Comparison of ENCODE assay signal across 27 mouse cellular contexts in genomic region chr11:110411596-110411995, GRCm38 (mm10). TPM values are rescaled to one million over a fixed set of nuclear protein-coding genes. Genes with fewer than 3 reads are reported as not detected.
"Had no signal": no experiment of that assay in that cellular context is flagged by ENCODE, and none has a peak within 500 bp of the region (broad histone marks: within the 10 kb centered on the region; RNA-seq: fewer than 3 reads in every experiment).

No protein-coding gene starts in this region.

- H3K4me2 ChIP-seq: embryonic facial prominence, embryonic 12.5 days; embryonic facial prominence, embryonic 13.5 days; embryonic facial prominence, embryonic 15.5 days; forebrain, embryonic 12.5 days; forebrain, embryonic 13.5 days; forebrain, embryonic 15.5 days had no signal

- H3K36me3 ChIP-seq: embryonic facial prominence, embryonic 15.5 days; forebrain, embryonic 12.5 days; forebrain, embryonic 15.5 days had no signal

- H3K4me1 ChIP-seq: embryonic facial prominence, embryonic 10.5 days; embryonic facial prominence, embryonic 12.5 days; forebrain, embryonic 10.5 days; heart, embryonic 10.5 days had no signal

- H3K27me3 ChIP-seq: embryonic facial prominence, embryonic 12.5 days; embryonic facial prominence, embryonic 13.5 days; embryonic facial prominence, embryonic 15.5 days; forebrain, embryonic 12.5 days; forebrain, embryonic 13.5 days; forebrain, embryonic 15.5 days had no signal

- H3K4me3 ChIP-seq: embryonic facial prominence, embryonic 10.5 days; embryonic facial prominence, embryonic 12.5 days; embryonic facial prominence, embryonic 13.5 days; embryonic facial prominence, embryonic 15.5 days; erythroblast, embryonic 14.5 days; forebrain, embryonic 10.5 days; forebrain, embryonic 12.5 days; forebrain, embryonic 13.5 days; forebrain, embryonic 15.5 days; gastrocnemius, adult 2 months; heart, embryonic 10.5 days had no signal

- H3K9ac ChIP-seq: embryonic facial prominence, embryonic 12.5 days; embryonic facial prominence, embryonic 13.5 days; embryonic facial prominence, embryonic 15.5 days; forebrain, embryonic 12.5 days; forebrain, embryonic 13.5 days; forebrain, embryonic 15.5 days; forebrain, postnatal 0 days had no signal

- H3K9me3 ChIP-seq: embryonic facial prominence, embryonic 10.5 days; embryonic facial prominence, embryonic 12.5 days; embryonic facial prominence, embryonic 13.5 days; embryonic facial prominence, embryonic 15.5 days; forebrain, embryonic 12.5 days; forebrain, embryonic 13.5 days; forebrain, embryonic 15.5 days; heart, embryonic 10.5 days had no signal

- H3K27ac ChIP-seq: embryonic facial prominence, embryonic 10.5 days; embryonic facial prominence, embryonic 12.5 days; embryonic facial prominence, embryonic 13.5 days; embryonic facial prominence, embryonic 15.5 days; forebrain, embryonic 10.5 days; forebrain, embryonic 12.5 days; forebrain, embryonic 13.5 days; forebrain, embryonic 15.5 days; gastrocnemius, adult 2 months; heart, embryonic 10.5 days had no signal

- ATAC-seq: forebrain, embryonic 13.5 days; forebrain, embryonic 14.5 days; forebrain, embryonic 15.5 days; forebrain, embryonic 16.5 days; forebrain, postnatal 0 days had no signal

- DNase-seq: cerebellum, adult 8-10 months; cerebellum, adult 9-10 months; cerebellum, adult 9-11 months; cerebellum, postnatal 10 days; cerebellum, postnatal 14 days; cerebellum, postnatal 25 days; cerebellum, postnatal 36 days; embryo, embryonic 11 days; forebrain, postnatal 0 days; gastrocnemius, adult 2 months; gastrocnemius, postnatal 10 days; gastrocnemius, postnatal 14 days; gastrocnemius, postnatal 25 days; gastrocnemius, postnatal 36 days; heart, adult 18-20 months had no signal

RNA-seq across cellular contexts. Expression of gene Map2k6, which starts 12.7 kb away (rescaled TPM):
- polyA plus RNA-seq: erythroblast, embryonic 14.5 days had no signal
